Mouse (Mus musculus) liver, postnatal 0 days (tissue): ENCODE measurements around the gene Rnaseh2b. TPM values are rescaled to one million over a fixed set of nuclear protein-coding genes. Genes with fewer than 3 reads are reported as not detected.

ENCODE experiments used
- ATAC-seq: fragments of 200-750 bp; cut with Nextera tagmentation; 2 replicates; pipeline ENCODE4 v1.8.0; 2017; ENCODE audit warnings: mild to moderate bottlenecking, moderate library complexity
- DNase-seq: peaks from one replicate; pipeline ENCODE4 v3.0.0-alpha.2; 2016
- H3K27ac ChIP-seq: fragments of 300-500 bp; sonication (generic); 2 replicates; pipeline ENCODE4 v1.5.1; 2014; ENCODE audit warnings: antibody characterized with exemption, moderate library complexity, mild to moderate bottlenecking, low read depth
- H3K27me3 ChIP-seq: fragments of 300-500 bp; sonication (generic); 2 replicates; pipeline ENCODE4 v1.6.1; 2014; ENCODE audit warnings: low read length, control low read depth, mixed read lengths; ENCODE audit not compliant: insufficient read depth
- H3K36me3 ChIP-seq: fragments of 300-500 bp; sonication (generic); replicated peaks from 2 replicates; pipeline ENCODE4 v1.6.1; 2014; ENCODE audit warnings: mild to moderate bottlenecking, control low read depth, low read length, moderate library complexity, mixed read lengths; ENCODE audit not compliant: insufficient read depth
- H3K4me1 ChIP-seq: fragments of 300-500 bp; sonication (generic); 2 replicates; pipeline ENCODE4 v1.6.1; 2014; ENCODE audit warnings: antibody characterized with exemption, mild to moderate bottlenecking, control low read depth; ENCODE audit not compliant: insufficient read depth
- H3K4me2 ChIP-seq: fragments of 300-500 bp; sonication (generic); 2 replicates; pipeline ENCODE4 v1.6.1; 2014; ENCODE audit warnings: low read depth, mild to moderate bottlenecking, low read length, moderate library complexity, mixed read lengths
- H3K4me3 ChIP-seq: fragments of 300-500 bp; sonication (generic); 2 replicates; pipeline ENCODE4 v1.5.1; 2014; ENCODE audit warnings: low read depth, low read length
- H3K9ac ChIP-seq: fragments of 300-500 bp; sonication (generic); replicated peaks from 2 replicates; pipeline ENCODE4 v1.6.1; 2014; ENCODE audit warnings: mild to moderate bottlenecking, moderate library complexity
- H3K9me3 ChIP-seq: fragments of 300-500 bp; sonication (generic); 2 replicates; pipeline ENCODE4 v1.6.1; 2016; ENCODE audit warnings: mild to moderate bottlenecking, control low read depth, low read length, mixed read lengths
- CTCF ChIP-seq: sonication (generic); IDR thresholded peaks from 2 replicates; pipeline ENCODE4 v1.5.1; 2016; ENCODE audit warnings: antibody characterized with exemption, low read depth
- EP300 ChIP-seq: IDR thresholded peaks from 2 replicates; pipeline ENCODE4 v1.6.1; 2016; ENCODE audit warnings: antibody characterized with exemption, low read depth, mild to moderate bottlenecking
- WGBS: fragments of 180-500 bp; shearing (Covaris S2); extraction: QIAGEN DNeasy Blood & Tissue Kit; methylation state at CpG from one replicate; pipeline ENCODE4 v1.1.7; 2014; ENCODE audit not compliant: insufficient replicate concordance; 5-methylcytosine and 5-hydroxymethylcytosine counted together
- polyA plus RNA-seq: library from polyadenylated mRNA; unstranded; fragments of >200 nt; fragmentation: Nextera tagmentation; extraction: Ambion mirVana; gene quantifications from 2 replicates; pipeline ENCODE4 v1.2.1, GENCODE M21; 2015

Rnaseh2b gene
- polyA plus RNA-seq, 1 experiment from 2014 or later, result 40.2 TPM

GRCm38 (mm10) chr14:62355201-62355600, 62.8 kb downstream of the Rnaseh2b start:
- 83% methylated on average over 7 of the region's 7 CpGs for WGBS

DNA sequence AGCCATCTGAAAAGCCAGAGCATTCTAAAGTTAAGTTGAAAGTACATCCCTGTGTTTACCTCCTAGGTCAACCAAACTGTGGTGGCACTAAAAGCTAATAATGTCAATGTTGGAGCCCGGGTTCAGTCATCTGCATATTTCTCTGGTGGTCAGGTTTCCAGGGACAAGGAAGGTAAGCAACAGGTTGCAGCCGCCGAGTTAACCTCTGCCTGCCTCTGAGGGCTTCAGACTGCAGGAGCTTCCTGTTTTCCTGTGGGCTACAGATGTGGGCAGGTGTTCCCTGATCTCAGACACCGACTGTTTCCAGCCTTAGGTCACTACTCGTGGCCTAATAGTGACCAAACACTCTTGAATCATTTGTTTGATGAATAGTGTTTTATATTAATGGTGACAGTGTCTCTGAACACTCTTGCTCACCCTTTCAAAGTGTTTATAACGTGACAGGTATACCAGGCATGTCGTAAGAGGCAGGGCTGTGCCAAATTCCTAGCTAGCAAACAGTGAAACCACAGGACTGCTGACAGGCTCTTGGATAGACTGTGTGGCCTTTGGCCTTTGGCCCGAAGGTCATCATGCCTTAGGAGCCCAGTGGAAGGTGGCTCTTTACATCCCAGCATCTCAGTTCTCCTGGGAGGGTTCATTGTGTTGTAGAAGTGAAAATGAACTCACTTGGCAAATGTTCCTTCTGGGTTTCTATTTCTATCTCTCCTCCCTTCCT, 69.0 kb downstream of the Rnaseh2b start:
- Histone ChIP-seq H3K4me2 (no peak overlapping the region), H3K9ac (no peak overlapping the region), H3K4me1 (no peaks in the 10 kb centered on the region), H3K27ac (peak overlapping the region; percentile 73), H3K36me3 (peaks cover 4% of the 10 kb centered on the region; the same call in 1 of the 2 replicates), H3K9me3 (no peaks in the 10 kb centered on the region), H3K27me3 (no peaks in the 10 kb centered on the region), H3K4me3 (no peak overlapping the region)
- 63% methylated on average over 8 of the region's 8 CpGs for WGBS
- ATAC-seq (peak; percentile 97), DNase-seq (peak; percentile 65)
- no peak for TF ChIP-seq EP300
- no peak for TF ChIP-seq CTCF

More at GRCm38 (mm10) chr14:62355201-62355600, 62.8 kb downstream of the Rnaseh2b start:
- Histone ChIP-seq H3K4me2 (no peak overlapping the region), H3K36me3 (peaks cover 13% of the 10 kb centered on the region), H3K9me3 (no peaks in the 10 kb centered on the region), H3K4me1 (no peaks in the 10 kb centered on the region), H3K27ac (no peak overlapping the region), H3K9ac (no peak overlapping the region), H3K4me3 (no peak overlapping the region), H3K27me3 (no peaks in the 10 kb centered on the region)
- DNase-seq, result no peak
- TF ChIP-seq CTCF (no peak), EP300 (no peak)
- no peak for ATAC-seq

GRCm38 (mm10) chr14:62363774-62364173, 71.4 kb downstream of the Rnaseh2b start:
- Histone ChIP-seq H3K27me3 (no peaks in the 10 kb centered on the region), H3K36me3 (peaks cover 4% of the 10 kb centered on the region; the same call in 1 of the 2 replicates), H3K27ac (no peak overlapping the region), H3K4me3 (no peak overlapping the region), H3K9ac (no peak overlapping the region), H3K9me3 (no peaks in the 10 kb centered on the region), H3K4me1 (no peaks in the 10 kb centered on the region), H3K4me2 (no peak overlapping the region)
- WGBS, result 91% methylated on average over 2 of the region's 2 CpGs
- no peak for TF ChIP-seq EP300
- TF ChIP-seq CTCF, result no peak
- DNase-seq (no peak), ATAC-seq (no peak)

GRCm38 (mm10) chr14:62370819-62371218, 78.4 kb downstream of the Rnaseh2b start:
- peaks cover 3% of the 10 kb centered on the region; the same call in 1 of the 2 replicates for H3K4me1 ChIP-seq
- H3K9me3 ChIP-seq, result no peaks in the 10 kb centered on the region
- H3K27ac ChIP-seq, result no peak overlapping the region
- 56% methylated on average over 6 of the region's 6 CpGs for WGBS
- H3K4me2 ChIP-seq, result no peak overlapping the region
- no peak overlapping the region for H3K9ac ChIP-seq
- ATAC-seq (peak; percentile 38; the same call in 1 of the 2 replicates), DNase-seq (no peak)
- H3K27me3 ChIP-seq, result no peaks in the 10 kb centered on the region
- H3K4me3 ChIP-seq, result no peak overlapping the region
- H3K36me3 ChIP-seq, result no peaks in the 10 kb centered on the region; the same call in 1 of the 2 replicates
- no peak for TF ChIP-seq EP300
- TF ChIP-seq CTCF, result no peak

- WGBS, result 66% methylated on average over 10 of the region's 10 CpGs
- ATAC-seq (no peak), DNase-seq (no peak)
- no peak overlapping the region for H3K9ac ChIP-seq
- H3K9me3 ChIP-seq, result no peaks in the 10 kb centered on the region
- no peak overlapping the region for H3K4me2 ChIP-seq
- no peaks in the 10 kb centered on the region for H3K27me3 ChIP-seq
- H3K4me1 ChIP-seq, result peaks cover 3% of the 10 kb centered on the region; the same call in 1 of the 2 replicates
- no peaks in the 10 kb centered on the region for H3K36me3 ChIP-seq
- TF ChIP-seq EP300 (no peak), CTCF (no peak)
- no peak overlapping the region for H3K4me3 ChIP-seq
- H3K27ac ChIP-seq, result no peak overlapping the region
Observed at GRCm38 (mm10) chr14:62374001-62374400, 81.6 kb downstream of the Rnaseh2b start.

- no peak for DNase-seq
Observed at GRCm38 (mm10) chr14:62375694-62376093, 83.3 kb downstream of the Rnaseh2b start.

More at GRCm38 (mm10) chr14:62375694-62376093, 83.3 kb downstream of the Rnaseh2b start:
- Histone ChIP-seq H3K4me2 (no peak overlapping the region), H3K9me3 (no peaks in the 10 kb centered on the region), H3K27me3 (no peaks in the 10 kb centered on the region), H3K9ac (no peak overlapping the region), H3K36me3 (no peaks in the 10 kb centered on the region), H3K4me3 (no peak overlapping the region), H3K27ac (no peak overlapping the region), H3K4me1 (no peaks in the 10 kb centered on the region)
- TF ChIP-seq EP300 (no peak), CTCF (no peak)
- no peak for ATAC-seq
